Mouse (Mus musculus) cortical plate, adult 2 months (tissue): ENCODE measurements around the gene Ttc28.

Experiments used
- CTCF ChIP-seq: fragments of 200-500 bp; IDR thresholded peaks from 2 replicates; pipeline ENCODE4 v1.5.1; 2011; ENCODE audit warnings: mild to moderate bottlenecking, control low read depth, low read length; ENCODE audit not compliant: insufficient read depth; ENCODE audit errors: extremely low read depth
- POLR2A ChIP-seq: fragments of 200-500 bp; IDR thresholded peaks from 2 replicates; pipeline ENCODE4 v1.6.1; 2011; ENCODE audit warnings: mild to moderate bottlenecking, low read length, control low read depth; ENCODE audit not compliant: insufficient read depth; ENCODE audit errors: extremely low read depth

- TF ChIP-seq CTCF (no peak), POLR2A (no peak)
Observed at GRCm38 (mm10) chr5:110928289-110928688, 48.7 kb downstream of the Ttc28 start.
